In genomic region chr7:46128196-46128595, GRCm38 (mm10) we compare ENCODE assay signal across 16 mouse cellular contexts. TPM values are rescaled to one million over a fixed set of nuclear protein-coding genes. Genes with fewer than 3 reads are reported as not detected.
DNase-seq lines count a peak whose midpoint lies in the region; ATAC-seq and TF ChIP-seq lines count a peak whose summit lies in the region.
"Had no signal": no experiment of that assay in that cellular context is flagged by ENCODE, and none has a peak within 500 bp of the region (broad histone marks: within the 10 kb centered on the region; RNA-seq: fewer than 3 reads in every experiment).

No protein-coding gene starts in this region.

- no peak for TF ChIP-seq CTCF in kidney, postnatal 0 days (IDR thresholded peaks at IDR 0.05; ENCODE audit: low read depth)
- no peak for TF ChIP-seq CTCF in gastrocnemius, adult 2 months (IDR thresholded peaks at IDR 0.05)

- DNase-seq in kidney, postnatal 0 days (ENCODE audit: low spot score), result no peak
- no peak for DNase-seq in kidney, adult 11 months
- DNase-seq in embryo, embryonic 11 days, result peak; percentile 41
- peak; percentile 49 for DNase-seq in hindbrain, embryonic 11.5 days (ENCODE audit: low spot score)
- DNase-seq in lung, postnatal 36 days, result no peak
- DNase-seq in frontal cortex, postnatal 14 days (ENCODE audit: low spot score in 2 of 2), result no peak
- no peak for DNase-seq in gastrocnemius, adult 2 months
- DNase-seq: adrenal gland, adult 8-10 months; cerebellum, adult 11 months; kidney, adult 8-10 months; liver; spleen, adult 18-20 months had no signal

- H3K9ac ChIP-seq in kidney, postnatal 0 days (ENCODE audit: low read depth, low read length), result 0 out of 2 replicates have a peak overlapping the region, but pooled peaks have one; percentile 2
- H3K9ac ChIP-seq in hindbrain, embryonic 11.5 days (ENCODE audit: low read depth, low read length), result no peak overlapping the region
- H3K9ac ChIP-seq in neural tube, embryonic 12.5 days, result no peak overlapping the region
- H3K9ac ChIP-seq: embryonic facial prominence, embryonic 13.5 days had no signal

- H3K27ac ChIP-seq in kidney, postnatal 0 days, result no peak overlapping the region
- no peak overlapping the region for H3K27ac ChIP-seq in hindbrain, embryonic 11.5 days (ENCODE audit: low read depth, low read length)
- H3K27ac ChIP-seq in neural tube, embryonic 12.5 days, result no peak overlapping the region
- H3K27ac ChIP-seq in gastrocnemius, adult 2 months, result no peak overlapping the region
- H3K27ac ChIP-seq: embryonic facial prominence, embryonic 13.5 days had no signal

- H3K27me3 ChIP-seq in kidney, postnatal 0 days (ENCODE audit: insufficient read depth, low read length), result no peaks in the 10 kb centered on the region
- no peaks in the 10 kb centered on the region for H3K27me3 ChIP-seq in hindbrain, embryonic 11.5 days (ENCODE audit: control insufficient read depth, insufficient read depth, low read length)
- no peaks in the 10 kb centered on the region for H3K27me3 ChIP-seq in neural tube, embryonic 12.5 days (replicated peaks)
- H3K27me3 ChIP-seq: embryonic facial prominence, embryonic 13.5 days; Patski had no signal

- 25% methylated on average over 7 of the region's 7 CpGs for WGBS in kidney, postnatal 0 days
- WGBS in hindbrain, embryonic 11.5 days, result 46% methylated on average over 7 of the region's 7 CpGs
- WGBS in neural tube, embryonic 12.5 days, result 24% methylated on average over 7 of the region's 7 CpGs

- intact Hi-C loops in gastrocnemius, adult 2 months (cut with DNase I), result no loop called here

- H3K36me3 ChIP-seq in kidney, postnatal 0 days (ENCODE audit: insufficient read depth, low read length), result no peaks in the 10 kb centered on the region
- H3K36me3 ChIP-seq in hindbrain, embryonic 11.5 days (ENCODE audit: control insufficient read depth, insufficient read depth, low read length), result no peaks in the 10 kb centered on the region
- no peaks in the 10 kb centered on the region for H3K36me3 ChIP-seq in neural tube, embryonic 12.5 days
- H3K36me3 ChIP-seq: embryonic facial prominence, embryonic 13.5 days had no signal

- no peak for ATAC-seq in kidney, postnatal 0 days (replicated peaks; ENCODE audit: low FRiP score, low read depth)
- ATAC-seq in hindbrain, embryonic 11.5 days (ENCODE audit: low FRiP score), result peak; percentile 83
- peak; percentile 73 for ATAC-seq in neural tube, embryonic 12.5 days (ENCODE audit: low FRiP score, low read depth)
- ATAC-seq: CD4-positive, CD25-positive, alpha-beta regulatory T cell, adult 4 months; Patski had no signal

- no peaks in the 10 kb centered on the region for H3K9me3 ChIP-seq in kidney, postnatal 0 days (replicated peaks; ENCODE audit: low read length)
- H3K9me3 ChIP-seq in hindbrain, embryonic 11.5 days (ENCODE audit: control insufficient read depth, low read length), result no peaks in the 10 kb centered on the region
- no peaks in the 10 kb centered on the region for H3K9me3 ChIP-seq in neural tube, embryonic 12.5 days
- H3K9me3 ChIP-seq: embryonic facial prominence, embryonic 13.5 days had no signal

- no peak overlapping the region for H3K4me2 ChIP-seq in kidney, postnatal 0 days (ENCODE audit: low read length)
- no peak overlapping the region for H3K4me2 ChIP-seq in hindbrain, embryonic 11.5 days (replicated peaks; ENCODE audit: low read depth, low read length)
- no peak overlapping the region for H3K4me2 ChIP-seq in neural tube, embryonic 12.5 days (replicated peaks)
- H3K4me2 ChIP-seq: embryonic facial prominence, embryonic 13.5 days had no signal

- H3K4me1 ChIP-seq in kidney, postnatal 0 days (replicated peaks; ENCODE audit: insufficient read depth, low read length), result no peaks in the 10 kb centered on the region
- H3K4me1 ChIP-seq in hindbrain, embryonic 11.5 days (replicated peaks; ENCODE audit: control insufficient read depth, insufficient read depth, low read length), result 0 out of 2 replicates have a peak, but pooled peaks cover 2% of the 10 kb centered on the region
- H3K4me1 ChIP-seq in neural tube, embryonic 12.5 days, result peaks cover 5% of the 10 kb centered on the region; the same call in 1 of the 2 replicates

- no peak overlapping the region for H3K4me3 ChIP-seq in kidney, postnatal 0 days (replicated peaks; ENCODE audit: low read depth, low read length)
- no peak overlapping the region for H3K4me3 ChIP-seq in hindbrain, embryonic 11.5 days (ENCODE audit: low read depth, low read length)
- no peak overlapping the region for H3K4me3 ChIP-seq in neural tube, embryonic 12.5 days
- no peak overlapping the region for H3K4me3 ChIP-seq in gastrocnemius, adult 2 months
- H3K4me3 ChIP-seq: embryonic facial prominence, embryonic 13.5 days had no signal

RNA-seq across cellular contexts. Expression of gene Kcnj11, which starts 27.6 kb away (rescaled TPM):
- 0.18 and 0.33 TPM in 2 replicates for polyA plus RNA-seq in kidney, postnatal 0 days (2015; fragmentation: Nextera tagmentation; extraction: Ambion mirVana)
- 0.25 and 0.49 TPM in 2 replicates for polyA plus RNA-seq in hindbrain, embryonic 11.5 days (2014; fragmentation: Nextera tagmentation; extraction: Ambion mirVana)
- 0.64 and 0.79 TPM in 2 replicates for polyA plus RNA-seq in neural tube, embryonic 12.5 days (2016; fragmentation: Nextera tagmentation; extraction: Ambion mirVana)
- 100 to 1,000 TPM; 109 to 121 TPM for total RNA-seq in gastrocnemius, adult 2 months (2021)
- polyA plus RNA-seq: CD4-positive, CD25-positive, alpha-beta regulatory T cell, adult 4 months had no signal

RNA-seq across cellular contexts. Expression of gene Abcc8, which starts 51.6 kb away (rescaled TPM):
- 0.85 and 1.1 TPM in 2 replicates for polyA plus RNA-seq in kidney, postnatal 0 days (2015; fragmentation: Nextera tagmentation; extraction: Ambion mirVana)
- polyA plus RNA-seq in hindbrain, embryonic 11.5 days (2014; fragmentation: Nextera tagmentation; extraction: Ambion mirVana), result 1.4 and 1.8 TPM in 2 replicates
- polyA plus RNA-seq in neural tube, embryonic 12.5 days (2016; fragmentation: Nextera tagmentation; extraction: Ambion mirVana), result 6.0 and 7.6 TPM in 2 replicates
- 1 to 10 TPM; 2.4 to 4.2 TPM for total RNA-seq in gastrocnemius, adult 2 months (2021)
- polyA plus RNA-seq: CD4-positive, CD25-positive, alpha-beta regulatory T cell, adult 4 months; Patski had no signal

Comparison
In these comparisons a context has a peak if more than half of its experiments do, and no peak if none do; other contexts are left out.
1. DNase-seq: peak in embryo, embryonic 11 days (single experiment) and hindbrain, embryonic 11.5 days (single experiment); none in kidney, postnatal 0 days (single experiment), kidney, adult 11 months (single experiment), lung, postnatal 36 days (single experiment), frontal cortex, postnatal 14 days (0 of 2) and gastrocnemius, adult 2 months (single experiment).